Comparison of ENCODE assay signal across 8 mouse cellular contexts in the genomic region with DNA sequence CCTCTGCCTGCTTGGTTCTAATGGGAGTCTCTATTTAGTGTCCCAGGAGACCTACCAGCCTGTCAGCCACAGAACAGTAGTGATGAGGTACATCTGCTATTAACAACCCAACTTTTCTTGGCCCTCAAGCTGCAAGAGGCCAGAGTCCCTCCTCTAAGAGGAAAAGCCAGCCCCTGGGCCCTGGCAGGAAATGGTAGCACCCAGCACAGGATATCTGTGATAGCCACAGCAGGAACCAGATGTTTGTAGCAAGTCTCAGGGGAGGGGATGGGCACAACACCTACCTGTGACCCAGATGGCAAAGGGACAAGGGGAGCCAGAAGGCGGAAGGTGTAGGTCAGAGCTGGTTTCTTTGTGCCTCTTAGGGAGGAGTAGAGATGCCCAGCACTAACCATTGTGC. TPM values are rescaled to one million over a fixed set of nuclear protein-coding genes. Genes with fewer than 3 reads are reported as not detected.
DNase-seq lines count a peak whose midpoint lies in the region; ATAC-seq lines count a peak whose summit lies in the region.

No protein-coding gene starts in this region.

- 68% methylated on average over 1 of the region's 1 CpGs for WGBS in liver, embryonic 12.5 days (ENCODE audit: insufficient replicate concordance)
- 83% methylated on average over 1 of the region's 1 CpGs for WGBS in heart, embryonic 13.5 days
- WGBS in limb, embryonic 15.5 days: 91% methylated on average over 1 of the region's 1 CpGs
- 88% methylated on average over 1 of the region's 1 CpGs for WGBS in stomach, embryonic 14.5 days

- no peaks in the 10 kb centered on the region for H3K27me3 ChIP-seq in liver, embryonic 12.5 days (replicated peaks)
- no peaks in the 10 kb centered on the region for H3K27me3 ChIP-seq in heart, embryonic 13.5 days (replicated peaks)
- H3K27me3 ChIP-seq in limb, embryonic 15.5 days: no peaks in the 10 kb centered on the region
- H3K27me3 ChIP-seq in stomach, embryonic 14.5 days (ENCODE audit: control insufficient read depth, insufficient read depth, low read length): no peaks in the 10 kb centered on the region

- peak overlapping the region; percentile 7 for H3K27ac ChIP-seq in liver, embryonic 12.5 days
- H3K27ac ChIP-seq in heart, embryonic 13.5 days (replicated peaks): peak overlapping the region; percentile 91
- peak overlapping the region; percentile 73 for H3K27ac ChIP-seq in limb, embryonic 15.5 days
- H3K27ac ChIP-seq in stomach, embryonic 14.5 days (ENCODE audit: low read length): peak overlapping the region; percentile 80

- DNase-seq in liver: no peak
- DNase-seq in right cerebral cortex, adult 2 months (ENCODE audit: low spot score in 2 of 2): no peak
- DNase-seq in cerebellum, adult 11-12 months: no peak

- H3K9me3 ChIP-seq in liver, embryonic 12.5 days (replicated peaks): no peaks in the 10 kb centered on the region
- no peaks in the 10 kb centered on the region for H3K9me3 ChIP-seq in heart, embryonic 13.5 days
- H3K9me3 ChIP-seq in limb, embryonic 15.5 days: no peaks in the 10 kb centered on the region
- no peaks in the 10 kb centered on the region for H3K9me3 ChIP-seq in stomach, embryonic 14.5 days (ENCODE audit: control insufficient read depth, low read depth, low read length)

- peaks cover 25% of the 10 kb centered on the region for H3K4me1 ChIP-seq in liver, embryonic 12.5 days
- peaks cover 54% of the 10 kb centered on the region for H3K4me1 ChIP-seq in heart, embryonic 13.5 days
- peaks cover 36% of the 10 kb centered on the region for H3K4me1 ChIP-seq in limb, embryonic 15.5 days
- H3K4me1 ChIP-seq in stomach, embryonic 14.5 days (ENCODE audit: control insufficient read depth, insufficient read depth, low read length): peaks cover 25% of the 10 kb centered on the region

- H3K36me3 ChIP-seq in liver, embryonic 12.5 days: peaks cover under 1% of the 10 kb centered on the region; the same call in 1 of the 2 replicates
- no peaks in the 10 kb centered on the region for H3K36me3 ChIP-seq in heart, embryonic 13.5 days
- H3K36me3 ChIP-seq in limb, embryonic 15.5 days: no peaks in the 10 kb centered on the region
- no peaks in the 10 kb centered on the region for H3K36me3 ChIP-seq in stomach, embryonic 14.5 days (ENCODE audit: control insufficient read depth, insufficient read depth, low read length)

- no peak overlapping the region; the same call in 1 of the 2 replicates for H3K9ac ChIP-seq in liver, embryonic 12.5 days
- H3K9ac ChIP-seq in heart, embryonic 13.5 days: peak overlapping the region; percentile 4; the same call in 1 of the 2 replicates
- no peak overlapping the region for H3K9ac ChIP-seq in limb, embryonic 15.5 days
- no peak overlapping the region for H3K9ac ChIP-seq in stomach, embryonic 14.5 days (replicated peaks; ENCODE audit: low read depth, low read length)

- no peak overlapping the region for H3K4me3 ChIP-seq in liver, embryonic 12.5 days
- H3K4me3 ChIP-seq in heart, embryonic 13.5 days: no peak overlapping the region
- no peak overlapping the region for H3K4me3 ChIP-seq in limb, embryonic 15.5 days
- H3K4me3 ChIP-seq in stomach, embryonic 14.5 days (ENCODE audit: low read depth, low read length): no peak overlapping the region

- peak; percentile 38; the same call in 1 of the 2 replicates for ATAC-seq in liver, embryonic 12.5 days
- no peak for ATAC-seq in heart, embryonic 13.5 days (ENCODE audit: extremely low read depth, insufficient number of reproducible peaks, low FRiP score, low TSS enrichment)
- ATAC-seq in limb, embryonic 15.5 days (ENCODE audit: insufficient number of reproducible peaks, low FRiP score, low TSS enrichment, low read depth): no peak
- no peak for ATAC-seq in stomach, embryonic 14.5 days (ENCODE audit: insufficient number of reproducible peaks, insufficient read depth, low FRiP score, low read depth)
- no peak for ATAC-seq in erythroblast, adult 5-6 weeks (replicated peaks; ENCODE audit: low FRiP score, poor library complexity, severe bottlenecking)

- H3K4me2 ChIP-seq in liver, embryonic 12.5 days: no peak overlapping the region
- no peak overlapping the region for H3K4me2 ChIP-seq in heart, embryonic 13.5 days
- no peak overlapping the region for H3K4me2 ChIP-seq in limb, embryonic 15.5 days
- H3K4me2 ChIP-seq in stomach, embryonic 14.5 days (replicated peaks; ENCODE audit: low read depth, low read length): no peak overlapping the region

RNA-seq across cellular contexts. Expression of a gene that starts 5.0 kb away (rescaled TPM):
- polyA plus RNA-seq in liver, embryonic 12.5 days (2016; fragmentation: Nextera tagmentation; extraction: Ambion mirVana): 0.61 TPM in 2 replicates
- polyA plus RNA-seq in heart, embryonic 13.5 days (2015; fragmentation: Nextera tagmentation; extraction: Ambion mirVana): 0.24 and 0.39 TPM in 2 replicates
- 0.34 and 0.42 TPM in 2 replicates for polyA plus RNA-seq in limb, embryonic 15.5 days (2015; fragmentation: Nextera tagmentation; extraction: Ambion mirVana)
- polyA plus RNA-seq in stomach, embryonic 14.5 days (2014; fragmentation: Nextera tagmentation; extraction: Ambion mirVana): 0.35 and 0.42 TPM in 2 replicates
- total RNA-seq in erythroblast, adult 5-6 weeks (2015; ENCODE audit: low replicate concordance): 1.3 TPM in 1 of 2 replicates, not detected in the other
- total RNA-seq in erythroblast, adult 5-6 weeks (2017; ENCODE audit: low replicate concordance): 1.7 and 2.0 TPM in 2 replicates

RNA-seq across cellular contexts. Expression of a gene that starts 33.8 kb away (rescaled TPM):
- polyA plus RNA-seq in liver, embryonic 12.5 days (2016; fragmentation: Nextera tagmentation; extraction: Ambion mirVana): 2.0 and 2.2 TPM in 2 replicates
- polyA plus RNA-seq in heart, embryonic 13.5 days (2015; fragmentation: Nextera tagmentation; extraction: Ambion mirVana): 3.0 and 3.2 TPM in 2 replicates
- polyA plus RNA-seq in limb, embryonic 15.5 days (2015; fragmentation: Nextera tagmentation; extraction: Ambion mirVana): 5.7 and 6.6 TPM in 2 replicates
- polyA plus RNA-seq in stomach, embryonic 14.5 days (2014; fragmentation: Nextera tagmentation; extraction: Ambion mirVana): 18.2 and 18.6 TPM in 2 replicates
- 17.6 and 22.9 TPM in 2 replicates for total RNA-seq in erythroblast, adult 5-6 weeks (2015; ENCODE audit: low replicate concordance)
- 5.5 and 16.6 TPM in 2 replicates for total RNA-seq in erythroblast, adult 5-6 weeks (2017; ENCODE audit: low replicate concordance)

RNA-seq across cellular contexts. Expression of a gene that starts 34.2 kb away (rescaled TPM):
- polyA plus RNA-seq in liver, embryonic 12.5 days (2016; fragmentation: Nextera tagmentation; extraction: Ambion mirVana): not detected in 2 replicates
- not detected in 2 replicates for polyA plus RNA-seq in heart, embryonic 13.5 days (2015; fragmentation: Nextera tagmentation; extraction: Ambion mirVana)
- not detected in 2 replicates for polyA plus RNA-seq in limb, embryonic 15.5 days (2015; fragmentation: Nextera tagmentation; extraction: Ambion mirVana)
- polyA plus RNA-seq in stomach, embryonic 14.5 days (2014; fragmentation: Nextera tagmentation; extraction: Ambion mirVana): not detected in 2 replicates
- total RNA-seq in erythroblast, adult 5-6 weeks (2015; ENCODE audit: low replicate concordance): 5.2 TPM in 1 of 2 replicates, not detected in the other
- total RNA-seq in erythroblast, adult 5-6 weeks (2017; ENCODE audit: low replicate concordance): 12.8 and 27.2 TPM in 2 replicates

Comparison
In these comparisons a context has a peak if more than half of its experiments do, and no peak if none do; other contexts are left out.
1. H3K27ac ChIP-seq: peak in every context shown above with its lines; median percentile 91 in heart, embryonic 13.5 days; 80 in stomach, embryonic 14.5 days; 73 in limb, embryonic 15.5 days; 7 in liver, embryonic 12.5 days.